Mouse (Mus musculus): ENCODE data around the gene Sec24d. TPM values are rescaled to one million over a fixed set of nuclear protein-coding genes. Genes with fewer than 3 reads are reported as not detected.

Gene Sec24d
- polyA plus RNA-seq, 1 experiment from 2014 or later, result 13.1 TPM

GRCm38 (mm10) chr3:123324326-123324725 lies 57.1 kb downstream of the Sec24d start:
- Histone ChIP-seq H3K4me3 (no peak overlapping the region), H3K27me3 (no peaks in the 10 kb centered on the region), H3K9ac (no peak overlapping the region), H3K36me3 (no peaks in the 10 kb centered on the region), H3K4me1 (replicated peaks) (no peaks in the 10 kb centered on the region), H3K27ac (replicated peaks) (no peak overlapping the region), H3K9me3 (no peaks in the 10 kb centered on the region), H3K4me2 (no peak overlapping the region)
- 76% methylated on average over 4 of the region's 4 CpGs for WGBS
- ATAC-seq (ENCODE audit: low FRiP score, low read depth), result no peak

GRCm38 (mm10) chr3:123329251-123329650 lies 62.0 kb downstream of the Sec24d start:
- Histone ChIP-seq H3K9ac (no peak overlapping the region), H3K4me1 (replicated peaks) (no peaks in the 10 kb centered on the region), H3K4me2 (no peak overlapping the region), H3K27me3 (no peaks in the 10 kb centered on the region), H3K27ac (replicated peaks) (no peak overlapping the region), H3K4me3 (no peak overlapping the region), H3K36me3 (no peaks in the 10 kb centered on the region), H3K9me3 (no peaks in the 10 kb centered on the region)
- ATAC-seq (ENCODE audit: low FRiP score, low read depth), result 0 out of 2 replicates have a peak, but pooled peaks have one; percentile 45
- WGBS, result 52% methylated on average over 6 of the region's 6 CpGs

- H3K4me2 ChIP-seq, result no peak overlapping the region
- no peak overlapping the region for H3K27ac ChIP-seq (replicated peaks)
- no peaks in the 10 kb centered on the region for H3K27me3 ChIP-seq
- ATAC-seq (ENCODE audit: low FRiP score, low read depth), result no peak
- WGBS, result 85% methylated on average over 4 of the region's 4 CpGs
- H3K4me3 ChIP-seq, result no peak overlapping the region
- H3K4me1 ChIP-seq (replicated peaks), result no peaks in the 10 kb centered on the region
- H3K9me3 ChIP-seq, result no peaks in the 10 kb centered on the region
- no peaks in the 10 kb centered on the region for H3K36me3 ChIP-seq
- no peak overlapping the region for H3K9ac ChIP-seq
These were observed 63.0 kb downstream of the Sec24d start for GRCm38 (mm10) chr3:123330221-123330620.

- WGBS, result 86% methylated on average over 2 of the region's 2 CpGs
- no peaks in the 10 kb centered on the region for H3K36me3 ChIP-seq
- H3K27me3 ChIP-seq, result no peaks in the 10 kb centered on the region
- H3K27ac ChIP-seq (replicated peaks), result no peak overlapping the region
- no peaks in the 10 kb centered on the region for H3K9me3 ChIP-seq
- no peak overlapping the region for H3K4me3 ChIP-seq
- no peaks in the 10 kb centered on the region; the same call in 1 of the 2 replicates for H3K4me1 ChIP-seq (replicated peaks)
- ATAC-seq (ENCODE audit: low FRiP score, low read depth), result no peak
- no peak overlapping the region for H3K9ac ChIP-seq
- no peak overlapping the region for H3K4me2 ChIP-seq
These were observed 65.2 kb downstream of the Sec24d start for GRCm38 (mm10) chr3:123332330-123333054.

DNA sequence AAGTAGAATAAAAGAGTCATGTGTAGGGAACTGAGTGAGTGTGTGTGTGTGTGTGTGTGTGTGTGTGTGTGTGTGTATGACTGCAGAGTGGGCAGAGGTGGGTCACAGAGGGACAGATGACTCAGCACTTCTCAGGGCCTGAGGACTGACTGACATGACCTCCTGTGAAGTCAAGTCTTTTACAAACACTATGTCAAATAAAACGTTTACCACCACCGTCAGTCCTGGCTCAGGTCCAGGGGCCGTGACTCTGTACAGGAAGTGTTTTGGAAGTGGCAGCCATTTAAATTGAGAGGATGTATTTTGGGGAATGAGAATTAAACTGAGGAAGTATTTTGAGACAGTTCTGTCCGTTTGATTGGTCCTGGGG lies 65.8 kb downstream of the Sec24d start:
- Histone ChIP-seq H3K27me3 (no peaks in the 10 kb centered on the region), H3K9ac (no peak overlapping the region), H3K4me1 (replicated peaks) (no peaks in the 10 kb centered on the region; the same call in 1 of the 2 replicates), H3K27ac (replicated peaks) (no peak overlapping the region), H3K36me3 (no peaks in the 10 kb centered on the region), H3K4me2 (no peak overlapping the region), H3K9me3 (no peaks in the 10 kb centered on the region), H3K4me3 (no peak overlapping the region)
- whole genome bisulfite sequencing, result 49% methylated on average over 4 of the region's 4 CpGs
- no peak for ATAC-seq (ENCODE audit: low FRiP score, low read depth)

DNA sequence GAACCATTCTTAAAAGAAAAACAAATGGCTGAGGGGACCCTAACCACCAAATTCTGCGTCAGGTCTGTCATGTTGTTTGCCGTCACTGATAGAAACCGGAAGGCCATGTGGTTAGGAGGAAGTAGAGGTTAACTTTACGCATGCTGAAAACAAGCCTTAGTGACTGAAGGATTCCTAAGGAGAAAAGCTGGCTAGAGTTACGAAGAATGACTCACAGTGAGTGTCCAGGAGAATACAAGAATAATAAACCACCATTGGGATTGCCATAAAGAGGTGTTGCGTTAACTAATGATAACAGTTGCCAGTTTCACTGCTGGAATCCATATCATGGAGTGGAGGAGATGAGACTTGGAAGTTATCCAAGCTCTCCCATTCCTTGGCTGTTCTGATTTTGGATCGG lies 67.7 kb downstream of the Sec24d start:
- Histone ChIP-seq H3K27ac (replicated peaks) (0 out of 2 replicates have a peak overlapping the region, but pooled peaks have one; percentile 0), H3K4me3 (no peak overlapping the region)
- WGBS, result 67% methylated on average over 7 of the region's 7 CpGs

GRCm38 (mm10) chr3:123335480-123335879 lies 68.2 kb downstream of the Sec24d start:
- H3K4me2 ChIP-seq, result no peak overlapping the region
- no peak overlapping the region for H3K9ac ChIP-seq
- no peak overlapping the region for H3K27ac ChIP-seq (replicated peaks)
- no peaks in the 10 kb centered on the region for H3K9me3 ChIP-seq
- no peaks in the 10 kb centered on the region for H3K36me3 ChIP-seq
- H3K4me3 ChIP-seq, result no peak overlapping the region
- WGBS, result 56% methylated on average over 3 of the region's 3 CpGs
- ATAC-seq (ENCODE audit: low FRiP score, low read depth), result peak; percentile 51; the same call in 1 of the 2 replicates
- H3K27me3 ChIP-seq, result no peaks in the 10 kb centered on the region
- no peaks in the 10 kb centered on the region; the same call in 1 of the 2 replicates for H3K4me1 ChIP-seq (replicated peaks)

More for the DNA sequence above, 67.7 kb downstream of the Sec24d start:
- ATAC-seq (ENCODE audit: low FRiP score, low read depth), result no peak
- H3K9ac ChIP-seq, result no peak overlapping the region
- no peaks in the 10 kb centered on the region for H3K36me3 ChIP-seq
- no peaks in the 10 kb centered on the region for H3K9me3 ChIP-seq
- no peaks in the 10 kb centered on the region; the same call in 1 of the 2 replicates for H3K4me1 ChIP-seq (replicated peaks)
- no peak overlapping the region for H3K4me2 ChIP-seq
- no peaks in the 10 kb centered on the region for H3K27me3 ChIP-seq

GRCm38 (mm10) chr3:123336455-123336854 lies 69.2 kb downstream of the Sec24d start:
- H3K27ac ChIP-seq (replicated peaks), result no peak overlapping the region
- 39% methylated on average over 7 of the region's 7 CpGs for WGBS
- ATAC-seq (ENCODE audit: low FRiP score, low read depth), result no peak

GRCm38 (mm10) chr3:123336951-123337350 lies 69.7 kb downstream of the Sec24d start:
- ATAC-seq (ENCODE audit: low FRiP score, low read depth), result no peak
- Histone ChIP-seq H3K4me1 (replicated peaks) (no peaks in the 10 kb centered on the region; the same call in 1 of the 2 replicates), H3K9ac (no peak overlapping the region), H3K4me3 (no peak overlapping the region), H3K36me3 (no peaks in the 10 kb centered on the region), H3K27me3 (no peaks in the 10 kb centered on the region), H3K27ac (replicated peaks) (no peak overlapping the region), H3K9me3 (no peaks in the 10 kb centered on the region), H3K4me2 (no peak overlapping the region)
- 85% methylated on average over 5 of the region's 5 CpGs for WGBS

More at GRCm38 (mm10) chr3:123336455-123336854, 69.2 kb downstream of the Sec24d start:
- H3K4me1 ChIP-seq (replicated peaks), result no peaks in the 10 kb centered on the region; the same call in 1 of the 2 replicates
- H3K36me3 ChIP-seq, result no peaks in the 10 kb centered on the region
- H3K27me3 ChIP-seq, result no peaks in the 10 kb centered on the region
- H3K9ac ChIP-seq, result no peak overlapping the region
- H3K4me3 ChIP-seq, result no peak overlapping the region
- no peaks in the 10 kb centered on the region for H3K9me3 ChIP-seq
- no peak overlapping the region for H3K4me2 ChIP-seq

- WGBS, result 83% methylated on average over 6 of the region's 6 CpGs
- ATAC-seq (ENCODE audit: low FRiP score, low read depth), result no peak
- no peak overlapping the region for H3K4me3 ChIP-seq
- H3K9ac ChIP-seq, result no peak overlapping the region
- H3K9me3 ChIP-seq, result no peaks in the 10 kb centered on the region
- no peaks in the 10 kb centered on the region; the same call in 1 of the 2 replicates for H3K4me1 ChIP-seq (replicated peaks)
- no peak overlapping the region for H3K27ac ChIP-seq (replicated peaks)
- H3K36me3 ChIP-seq, result no peaks in the 10 kb centered on the region
- no peaks in the 10 kb centered on the region for H3K27me3 ChIP-seq
- H3K4me2 ChIP-seq, result no peak overlapping the region
These were observed 70.6 kb downstream of the Sec24d start for GRCm38 (mm10) chr3:123337853-123338252.

GRCm38 (mm10) chr3:123338666-123339195 lies 71.5 kb downstream of the Sec24d start:
- ATAC-seq (ENCODE audit: low FRiP score, low read depth), result no peak
- H3K36me3 ChIP-seq, result no peaks in the 10 kb centered on the region
- no peak overlapping the region for H3K27ac ChIP-seq (replicated peaks)
- no peak overlapping the region for H3K4me3 ChIP-seq
- WGBS, result 79% methylated on average over 12 of the region's 12 CpGs
- no peaks in the 10 kb centered on the region for H3K27me3 ChIP-seq
- H3K9me3 ChIP-seq, result no peaks in the 10 kb centered on the region
- no peak overlapping the region for H3K9ac ChIP-seq
- H3K4me2 ChIP-seq, result no peak overlapping the region
- no peaks in the 10 kb centered on the region; the same call in 1 of the 2 replicates for H3K4me1 ChIP-seq (replicated peaks)

DNA sequence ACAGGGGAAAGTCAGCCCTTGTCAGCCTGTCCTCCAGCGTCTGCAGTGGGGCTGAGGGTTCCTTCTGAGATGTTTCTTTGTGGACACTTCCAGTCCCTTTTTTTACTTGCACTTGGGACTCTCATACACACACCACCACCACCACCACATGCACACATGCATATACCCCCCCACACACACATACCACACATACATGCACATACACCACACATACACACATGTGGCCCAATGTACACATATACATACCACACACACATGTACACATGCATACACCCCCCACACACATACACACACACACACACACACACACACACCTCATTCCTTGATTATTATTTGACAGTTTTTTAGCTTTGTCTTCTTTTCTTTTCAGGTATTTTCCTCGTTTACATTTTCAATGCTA lies 73.8 kb downstream of the Sec24d start:
- no peaks in the 10 kb centered on the region; the same call in 1 of the 2 replicates for H3K4me1 ChIP-seq (replicated peaks)
- no peak overlapping the region for H3K27ac ChIP-seq (replicated peaks)
- H3K27me3 ChIP-seq, result no peaks in the 10 kb centered on the region
- H3K4me2 ChIP-seq, result no peak overlapping the region
- H3K9ac ChIP-seq, result no peak overlapping the region
- no peak overlapping the region for H3K4me3 ChIP-seq
- H3K9me3 ChIP-seq, result no peaks in the 10 kb centered on the region
- H3K36me3 ChIP-seq, result no peaks in the 10 kb centered on the region
- no peak for ATAC-seq (ENCODE audit: low FRiP score, low read depth)
- 89% methylated on average over 2 of the region's 2 CpGs for WGBS
